Comparison of ENCODE assay signal across 9 mouse cellular contexts in the genomic region with DNA sequence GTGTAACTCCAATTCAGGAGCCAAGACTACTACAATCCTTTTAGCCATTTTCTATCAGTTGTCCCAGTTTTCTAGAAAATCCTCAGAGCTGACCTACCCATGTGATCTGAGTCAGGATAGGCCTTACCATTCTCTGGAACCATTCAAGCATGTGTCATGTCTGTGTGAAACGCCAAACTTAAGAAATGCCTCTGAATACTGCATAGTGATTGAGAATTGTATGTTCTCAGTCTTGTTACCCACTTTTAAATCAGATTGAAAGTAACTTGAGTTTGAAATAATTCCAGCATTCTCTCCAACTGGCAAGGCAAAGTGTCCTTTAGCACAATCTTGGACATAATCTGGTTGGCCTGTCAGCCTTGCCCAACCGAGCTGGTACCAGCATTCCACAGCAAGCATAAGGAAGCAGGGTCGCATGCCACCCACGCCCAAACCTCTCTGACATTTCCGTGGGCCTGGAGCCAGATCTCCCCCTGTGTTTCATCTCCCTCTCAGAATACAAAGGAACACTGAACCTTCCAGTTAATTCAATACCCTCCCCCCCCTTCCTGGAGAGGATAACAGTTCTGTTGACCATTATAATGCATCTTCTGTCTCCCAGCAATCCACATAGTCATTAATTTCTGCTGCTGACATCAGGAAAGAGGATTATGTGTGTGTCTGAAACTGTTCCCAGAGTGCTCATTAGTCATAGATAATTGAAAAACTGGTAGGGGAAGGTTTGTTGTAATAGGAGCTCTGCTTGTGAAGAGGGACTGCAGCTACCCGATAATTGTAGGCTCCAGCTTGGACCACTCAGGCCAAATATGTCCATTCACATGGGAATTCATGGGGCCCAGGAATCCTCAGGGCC.
DNase-seq lines count a peak whose midpoint lies in the region; ATAC-seq lines count a peak whose summit lies in the region.
"Had no signal": no experiment of that assay in that cellular context is flagged by ENCODE, and none has a peak within 500 bp of the region (broad histone marks: within the 10 kb centered on the region; RNA-seq: fewer than 3 reads in every experiment).

No protein-coding gene starts in this region.

- H3K4me1 ChIP-seq in heart, embryonic 10.5 days, result peaks cover 17% of the 10 kb centered on the region
- peaks cover 10% of the 10 kb centered on the region for H3K4me1 ChIP-seq in heart, embryonic 16.5 days (ENCODE audit: control insufficient read depth, insufficient read depth, low read length)
- peaks cover 8% of the 10 kb centered on the region for H3K4me1 ChIP-seq in neural tube, embryonic 14.5 days (ENCODE audit: control insufficient read depth, insufficient read depth, low read length)

- H3K27ac ChIP-seq in heart, embryonic 10.5 days, result peak overlapping the region; percentile 29; the same call in 1 of the 2 replicates
- H3K27ac ChIP-seq in heart, embryonic 16.5 days (ENCODE audit: low read length), result peak overlapping the region; percentile 12
- H3K27ac ChIP-seq in neural tube, embryonic 14.5 days (ENCODE audit: low read depth, low read length), result peak overlapping the region; percentile 28; the same call in 1 of the 2 replicates
- H3K27ac ChIP-seq: embryonic facial prominence, embryonic 12.5 days had no signal

- H3K36me3 ChIP-seq in heart, embryonic 10.5 days, result no peaks in the 10 kb centered on the region
- H3K36me3 ChIP-seq in heart, embryonic 16.5 days (ENCODE audit: control insufficient read depth, insufficient read depth), result no peaks in the 10 kb centered on the region
- no peaks in the 10 kb centered on the region for H3K36me3 ChIP-seq in neural tube, embryonic 14.5 days (ENCODE audit: control insufficient read depth, insufficient read depth, low read length)
- H3K36me3 ChIP-seq: embryonic facial prominence, embryonic 12.5 days had no signal

- no peak overlapping the region for H3K4me2 ChIP-seq in heart, embryonic 16.5 days (ENCODE audit: low read depth, low read length)
- no peak overlapping the region for H3K4me2 ChIP-seq in neural tube, embryonic 14.5 days (ENCODE audit: low read depth, low read length)
- H3K4me2 ChIP-seq: embryonic facial prominence, embryonic 12.5 days had no signal

- no peak for DNase-seq in heart, embryonic 10.5 days (ENCODE audit: low spot score)
- no peak for DNase-seq in heart, adult 9 months (ENCODE audit: low spot score in 2 of 2)
- peak; percentile 56 for DNase-seq in adrenal gland, postnatal 14 days
- peak; percentile 37 to 53 for DNase-seq in layer of hippocampus, postnatal 14 days (ENCODE audit: low spot score in 2 of 2)
- no peak for DNase-seq in spleen, postnatal 36 days (ENCODE audit: low spot score in 2 of 2)
- no peak for DNase-seq in cerebellum, postnatal 36 days

- 33% methylated on average over 6 of the region's 6 CpGs for WGBS in heart, embryonic 10.5 days
- WGBS in heart, embryonic 16.5 days, result 22% methylated on average over 6 of the region's 6 CpGs
- WGBS in neural tube, embryonic 14.5 days, result 22% methylated on average over 6 of the region's 6 CpGs

- no peaks in the 10 kb centered on the region for H3K9me3 ChIP-seq in heart, embryonic 10.5 days
- H3K9me3 ChIP-seq in heart, embryonic 16.5 days (replicated peaks; ENCODE audit: control insufficient read depth, low read length), result no peaks in the 10 kb centered on the region
- no peaks in the 10 kb centered on the region for H3K9me3 ChIP-seq in neural tube, embryonic 14.5 days (ENCODE audit: control insufficient read depth, low read length)
- H3K9me3 ChIP-seq: embryonic facial prominence, embryonic 12.5 days had no signal

- H3K27me3 ChIP-seq in heart, embryonic 10.5 days (ENCODE audit: insufficient read depth, poor library complexity, severe bottlenecking), result no peaks in the 10 kb centered on the region
- H3K27me3 ChIP-seq in heart, embryonic 16.5 days (ENCODE audit: control insufficient read depth, insufficient read depth, low read length), result no peaks in the 10 kb centered on the region
- no peaks in the 10 kb centered on the region for H3K27me3 ChIP-seq in neural tube, embryonic 14.5 days (ENCODE audit: control insufficient read depth, insufficient read depth, low read length)
- H3K27me3 ChIP-seq: embryonic facial prominence, embryonic 12.5 days had no signal

- H3K9ac ChIP-seq in heart, embryonic 16.5 days (ENCODE audit: low read length), result no peak overlapping the region
- H3K9ac ChIP-seq in neural tube, embryonic 14.5 days (replicated peaks; ENCODE audit: low read depth, low read length), result no peak overlapping the region
- H3K9ac ChIP-seq: embryonic facial prominence, embryonic 12.5 days had no signal

- no peak; the same call in 1 of the 2 replicates for ATAC-seq in heart, embryonic 16.5 days (replicated peaks; ENCODE audit: extremely low read depth, insufficient read depth, low FRiP score)
- peak; percentile 79 for ATAC-seq in neural tube, embryonic 14.5 days (ENCODE audit: low read depth)

- H3K4me3 ChIP-seq in heart, embryonic 10.5 days, result no peak overlapping the region
- H3K4me3 ChIP-seq in heart, embryonic 16.5 days (ENCODE audit: low read length), result no peak overlapping the region
- H3K4me3 ChIP-seq in neural tube, embryonic 14.5 days (ENCODE audit: low read depth, low read length), result no peak overlapping the region
- H3K4me3 ChIP-seq: embryonic facial prominence, embryonic 12.5 days had no signal

Comparison
In these comparisons a context has a peak if more than half of its experiments do, and no peak if none do; other contexts are left out.
1. DNase-seq: peak in adrenal gland, postnatal 14 days (single experiment) and layer of hippocampus, postnatal 14 days (2 of 2); none in heart, embryonic 10.5 days (single experiment), heart, adult 9 months (0 of 2), spleen, postnatal 36 days (0 of 2) and cerebellum, postnatal 36 days (0 of 2).
2. Peak in every context shown above with its lines, with median percentiles within 50 percentile points of each other: H3K27ac ChIP-seq.